Mouse (Mus musculus) ovary, postnatal 14 days (tissue): ENCODE results near the gene Eftud2.

Experiments
- DNase-seq: peaks from one replicate; pipeline ENCODE4 v3.0.0; 2022; ENCODE audit warnings: low spot score

Eftud2 gene

GRCm38 (mm10) chr11:102818121-102819020 is 62.4 kb downstream of the Eftud2 start:
- peak; percentile 19 for DNase-seq

- DNase-seq, result no peak
These were observed 65.9 kb downstream of the Eftud2 start for GRCm38 (mm10) chr11:102814881-102815280.

DNA sequence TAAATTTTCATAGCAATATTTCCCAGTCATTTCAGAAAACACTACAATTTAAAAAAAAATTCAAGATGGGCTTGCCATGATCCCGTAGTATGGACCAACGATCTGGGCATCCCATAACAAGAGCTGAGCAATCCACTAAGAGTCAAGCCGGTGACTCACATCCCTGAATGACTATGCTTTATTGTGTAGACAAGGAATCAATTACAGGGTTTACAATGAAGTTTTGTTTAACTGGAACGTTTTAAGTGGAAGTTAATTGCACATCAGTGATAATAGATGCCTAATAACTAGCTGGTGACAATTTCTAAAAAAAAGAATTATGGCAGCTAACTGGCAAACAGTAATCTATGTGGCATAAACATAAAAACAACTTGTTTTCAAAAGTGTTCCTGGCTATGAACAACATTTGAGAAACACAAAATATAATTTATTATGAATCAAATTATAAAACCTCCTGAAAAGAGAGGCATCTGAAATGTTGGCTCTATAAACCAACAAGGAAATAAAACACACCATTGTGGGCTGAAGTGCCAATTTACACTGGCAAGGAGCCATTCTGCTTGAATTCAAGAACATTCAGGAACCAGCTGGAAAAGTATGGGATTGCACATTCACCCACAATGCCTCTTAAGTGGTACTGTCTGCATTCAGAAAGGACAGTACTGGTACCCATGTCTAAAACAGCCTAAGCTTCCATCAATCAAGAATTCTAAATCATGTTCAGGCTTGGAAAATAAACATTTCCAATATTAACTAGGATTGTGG is 69.9 kb downstream of the Eftud2 start:
- no peak for DNase-seq

DNA sequence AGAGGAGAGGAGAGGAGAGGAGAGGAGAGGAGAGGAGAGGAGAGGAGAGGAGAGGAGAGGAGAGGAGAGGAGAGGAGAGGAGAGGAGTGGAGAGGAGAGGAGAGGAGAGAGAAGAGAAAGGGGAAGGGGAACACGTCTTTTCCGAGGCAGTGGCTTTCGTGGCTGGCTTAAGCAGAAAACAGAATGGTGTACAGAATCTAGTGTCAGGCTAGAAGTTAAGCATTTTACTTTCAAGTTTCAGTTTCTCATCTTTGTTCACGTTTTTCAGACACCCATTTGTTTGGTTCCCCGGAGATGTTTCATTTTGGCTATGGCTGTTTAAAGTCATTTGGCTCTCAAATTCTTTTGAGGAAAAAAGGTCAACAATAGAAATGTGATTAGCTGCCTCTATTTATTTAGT is 72.5 kb downstream of the Eftud2 start:
- DNase-seq, result no peak

DNA sequence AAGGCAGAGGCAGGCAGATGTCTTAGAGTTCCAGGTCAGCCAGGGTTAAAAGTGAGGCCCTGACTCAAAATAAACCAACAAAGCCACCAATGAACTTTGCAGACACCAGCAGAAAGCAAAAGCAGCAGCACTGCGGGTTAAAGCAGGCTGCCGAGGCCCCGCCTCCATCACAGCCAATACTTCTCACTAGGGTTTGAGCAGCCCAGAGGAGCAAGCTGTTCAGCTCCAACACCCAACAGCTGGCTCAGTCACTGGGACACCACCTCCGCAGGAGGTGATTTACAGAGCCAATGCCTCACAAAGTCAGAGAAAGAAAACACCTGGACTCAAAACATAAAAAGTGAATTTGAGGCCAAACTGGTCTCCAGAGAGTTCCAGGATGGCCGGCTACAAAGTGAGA is 77.3 kb downstream of the Eftud2 start:
- DNase-seq, result no peak

GRCm38 (mm10) chr11:102794157-102794556 is 86.6 kb downstream of the Eftud2 start:
- no peak for DNase-seq

GRCm38 (mm10) chr11:102791682-102792445 is 88.9 kb downstream of the Eftud2 start:
- DNase-seq, result no peak
